In genomic region chr13:95973368-95973958, GRCm38 (mm10) we compare ENCODE assay signal across 9 mouse cellular contexts.
A peak's percentile ranks its signal among the peaks of the same experiment; 100 is the strongest.
DNase-seq lines count a peak whose midpoint lies in the region; ATAC-seq and TF ChIP-seq lines count a peak whose summit lies in the region.
"Had no signal": no experiment of that assay in that cellular context is flagged by ENCODE, and none has a peak within 500 bp of the region (broad histone marks: within the 10 kb centered on the region; RNA-seq: fewer than 3 reads in every experiment).

No protein-coding gene starts in this region.

- no peak for TF ChIP-seq POLR2A in brain, embryonic 14.5 days (IDR thresholded peaks at IDR 0.05; ENCODE audit: borderline replicate concordance, extremely low read depth, insufficient read depth, insufficient read length, poor library complexity, severe bottlenecking)

- no peaks in the 10 kb centered on the region for H3K36me3 ChIP-seq in E14TG2a.4 (ENCODE audit: insufficient read depth, low read length)
- no peaks in the 10 kb centered on the region for H3K36me3 ChIP-seq in forebrain, embryonic 12.5 days (replicated peaks)
- no peaks in the 10 kb centered on the region for H3K36me3 ChIP-seq in lung, postnatal 0 days (ENCODE audit: insufficient read depth, low read length)

- H3K4me1 ChIP-seq in E14TG2a.4 (replicated peaks; ENCODE audit: low read depth, low read length) = no peaks in the 10 kb centered on the region
- no peaks in the 10 kb centered on the region for H3K4me1 ChIP-seq in forebrain, embryonic 12.5 days
- no peaks in the 10 kb centered on the region for H3K4me1 ChIP-seq in lung, postnatal 0 days (ENCODE audit: insufficient read depth, low read depth, low read length)

- WGBS in forebrain, embryonic 12.5 days = 56% methylated on average over 11 of the region's 11 CpGs
- WGBS in lung, postnatal 0 days = 53% methylated on average over 11 of the region's 11 CpGs

- H3K9me3 ChIP-seq in E14TG2a.4 (ENCODE audit: low read length) = peaks cover 5% of the 10 kb centered on the region; the same call in 1 of the 2 replicates
- no peaks in the 10 kb centered on the region for H3K9me3 ChIP-seq in forebrain, embryonic 12.5 days
- H3K9me3 ChIP-seq in lung, postnatal 0 days (ENCODE audit: low read length) = no peaks in the 10 kb centered on the region

- no peak overlapping the region for H3K9ac ChIP-seq in forebrain, embryonic 12.5 days
- no peak overlapping the region for H3K9ac ChIP-seq in lung, postnatal 0 days (replicated peaks; ENCODE audit: low read depth)

- TF ChIP-seq EP300 in lung, postnatal 0 days (IDR thresholded peaks at IDR 0.05) = no peak

- no peaks in the 10 kb centered on the region for H3K27me3 ChIP-seq in E14TG2a.4 (ENCODE audit: insufficient read depth, low read length)
- H3K27me3 ChIP-seq in forebrain, embryonic 12.5 days = no peaks in the 10 kb centered on the region
- no peaks in the 10 kb centered on the region for H3K27me3 ChIP-seq in lung, postnatal 0 days (replicated peaks; ENCODE audit: insufficient read depth, low read length)

- no peak overlapping the region for H3K4me2 ChIP-seq in forebrain, embryonic 12.5 days
- no peak overlapping the region for H3K4me2 ChIP-seq in lung, postnatal 0 days (replicated peaks; ENCODE audit: low read depth, low read length)

- no peak overlapping the region for H3K4me3 ChIP-seq in E14TG2a.4 (replicated peaks; ENCODE audit: low read length)
- no peak overlapping the region for H3K4me3 ChIP-seq in forebrain, embryonic 12.5 days (replicated peaks)
- H3K4me3 ChIP-seq in lung, postnatal 0 days (ENCODE audit: low read depth, low read length) = no peak overlapping the region
- H3K4me3 ChIP-seq: erythroblast, embryonic 14.5 days had no signal

- H3K27ac ChIP-seq in forebrain, embryonic 12.5 days = no peak overlapping the region
- no peak overlapping the region for H3K27ac ChIP-seq in lung, postnatal 0 days (ENCODE audit: low read length)

- peak; percentile 58 for TF ChIP-seq CTCF in E14TG2a.4 (conservative IDR thresholded peaks at IDR 0.05; ENCODE audit: low read length)
- peak; percentile 96 for TF ChIP-seq CTCF in brain, embryonic 14.5 days (IDR thresholded peaks at IDR 0.05; ENCODE audit: borderline replicate concordance, extremely low read depth, insufficient read depth, insufficient read length)
- TF ChIP-seq CTCF in lung, postnatal 0 days (IDR thresholded peaks at IDR 0.05) = peak; percentile 98

- peak; percentile 75 for ATAC-seq in forebrain, embryonic 12.5 days (ENCODE audit: low FRiP score)
- ATAC-seq in lung, postnatal 0 days = peak; percentile 65; the same call in 1 of the 2 replicates

- intact Hi-C loops in heart, postnatal 14 days (cut with DNase I) = no loop called here

- DNase-seq in brain, embryonic 14.5 days (ENCODE audit: low read depth) = peak; percentile 80
- peak; percentile 78 to 85 for DNase-seq in heart, postnatal 14 days
- peak; percentile 83 to 84 for DNase-seq in kidney, postnatal 25 days
- DNase-seq in lung, postnatal 0 days (ENCODE audit: low spot score) = peak; percentile 78
- DNase-seq in ovary, postnatal 14 days (ENCODE audit: low spot score) = peak; percentile 77
- DNase-seq in thymus, postnatal 25 days = peak; percentile 74
